Mouse (Mus musculus): ENCODE data around the gene Gna15.

- TF ChIP-seq CTCF (IDR thresholded peaks at IDR 0.05; ENCODE audit: low read depth) (peak; percentile 39), EP300 (IDR thresholded peaks at IDR 0.05; ENCODE audit: low read depth) (no peak)
Measured at GRCm38 (mm10) chr10:81488081-81488480, 35.9 kb downstream of the Gna15 start.
